Mouse (Mus musculus) urinary bladder, postnatal 14 days (tissue): ENCODE data around the gene Trim67.

Experiments
- DNase-seq: peaks from one replicate; pipeline ENCODE4 v3.0.0; 2021; ENCODE audit warnings: low spot score

Gene Trim67

GRCm38 (mm10) chr8:124792708-124793107 lies at the start of gene Trim67:
Gene Trim67 (plus strand): TSS chr8:124793092.
- peak; percentile 6 for DNase-seq

GRCm38 (mm10) chr8:124746661-124747060 lies 46.2 kb upstream of the Trim67 start:
- DNase-seq = no peak

GRCm38 (mm10) chr8:124751191-124751590 lies 41.7 kb upstream of the Trim67 start:
- no peak for DNase-seq

- DNase-seq = peak; percentile 52
These were observed 41.2 kb upstream of the Trim67 start, which contains the start of gene Fam89a for GRCm38 (mm10) chr8:124751709-124752173. Gene Fam89a (minus strand): TSS chr8:124751832.

GRCm38 (mm10) chr8:124752325-124752862 lies 40.5 kb upstream of the Trim67 start:
- DNase-seq = no peak

- no peak for DNase-seq
These were observed 38.6 kb upstream of the Trim67 start for GRCm38 (mm10) chr8:124754101-124754791.

- no peak for DNase-seq
These were observed 38.1 kb upstream of the Trim67 start for GRCm38 (mm10) chr8:124754792-124755190.

- no peak for DNase-seq
These were observed 37.4 kb upstream of the Trim67 start for GRCm38 (mm10) chr8:124755481-124755880.

GRCm38 (mm10) chr8:124756153-124756552 lies 36.7 kb upstream of the Trim67 start:
- no peak for DNase-seq

GRCm38 (mm10) chr8:124756601-124757000 lies 36.3 kb upstream of the Trim67 start:
- DNase-seq = no peak

- peak; percentile 18 for DNase-seq
These were observed 34.3 kb upstream of the Trim67 start for GRCm38 (mm10) chr8:124758544-124758943.

GRCm38 (mm10) chr8:124763061-124763460 lies 29.8 kb upstream of the Trim67 start:
- no peak for DNase-seq

- DNase-seq = no peak
These were observed 20.5 kb upstream of the Trim67 start for GRCm38 (mm10) chr8:124772389-124772788.

GRCm38 (mm10) chr8:124775695-124776094 lies 17.2 kb upstream of the Trim67 start:
- DNase-seq = peak; percentile 72

- DNase-seq = peak; percentile 7
These were observed 12.7 kb upstream of the Trim67 start for GRCm38 (mm10) chr8:124780236-124780635.

- DNase-seq = no peak
These were observed 10.5 kb upstream of the Trim67 start for GRCm38 (mm10) chr8:124782431-124782830.

- no peak for DNase-seq
These were observed 9.7 kb upstream of the Trim67 start for GRCm38 (mm10) chr8:124783228-124783627.

- DNase-seq = no peak
These were observed 8.3 kb upstream of the Trim67 start for GRCm38 (mm10) chr8:124784613-124785012.

- DNase-seq = no peak
These were observed 2.2 kb upstream of the Trim67 start for GRCm38 (mm10) chr8:124790676-124791075.

GRCm38 (mm10) chr8:124791751-124792150 lies 1.1 kb upstream of the Trim67 start:
- DNase-seq = no peak

- peak; percentile 4 for DNase-seq
These were observed 706 bp upstream of the Trim67 start for GRCm38 (mm10) chr8:124792186-124792585.

GRCm38 (mm10) chr8:124793172-124793651 lies 320 bp downstream of the Trim67 start:
- peak; percentile 91 for DNase-seq

GRCm38 (mm10) chr8:124793661-124794485 lies 981 bp downstream of the Trim67 start:
- no peak for DNase-seq
